Mouse (Mus musculus): ENCODE data around the gene Sorbs1.

The Sorbs1 gene

DNA sequence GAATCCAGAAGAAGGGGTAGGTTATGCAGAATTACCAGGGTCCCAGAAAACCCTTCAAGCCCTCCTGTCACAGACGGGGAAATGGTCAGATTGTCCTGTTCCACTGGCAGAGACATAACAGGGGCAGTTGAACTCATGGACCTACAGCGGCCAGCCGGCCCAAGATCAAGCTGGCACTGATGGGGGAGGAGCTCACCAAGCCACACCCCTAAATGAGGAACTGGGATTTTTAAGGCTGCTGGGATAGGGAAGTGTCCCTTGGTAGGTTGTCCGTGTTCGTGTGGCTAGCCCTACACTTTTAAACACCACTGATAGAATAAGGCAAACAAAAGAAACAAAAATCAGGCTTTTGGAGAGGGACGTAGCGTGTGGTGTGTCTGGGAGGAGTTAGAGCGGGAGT is 236.1 kb downstream of the Sorbs1 start:
- in situ Hi-C loops (cut with MboI; ENCODE audit: low pct_unique_long_range_greater_than_20kb in 1 of 2, low sequenced_read_pairs in 2 of 2, unreplicated experiment in 1 of 2): no loop called here

- in situ Hi-C loops (cut with MboI; ENCODE audit: low pct_unique_long_range_greater_than_20kb in 1 of 2, low sequenced_read_pairs in 2 of 2, unreplicated experiment in 1 of 2): no loop called here
These were observed 238.0 kb downstream of the Sorbs1 start for GRCm38 (mm10) chr19:40275401-40276188.

- in situ Hi-C loops (cut with MboI; ENCODE audit: low pct_unique_long_range_greater_than_20kb in 1 of 2, low sequenced_read_pairs in 2 of 2, unreplicated experiment in 1 of 2): no loop called here
These were observed 240.9 kb downstream of the Sorbs1 start for GRCm38 (mm10) chr19:40272674-40273073.

DNA sequence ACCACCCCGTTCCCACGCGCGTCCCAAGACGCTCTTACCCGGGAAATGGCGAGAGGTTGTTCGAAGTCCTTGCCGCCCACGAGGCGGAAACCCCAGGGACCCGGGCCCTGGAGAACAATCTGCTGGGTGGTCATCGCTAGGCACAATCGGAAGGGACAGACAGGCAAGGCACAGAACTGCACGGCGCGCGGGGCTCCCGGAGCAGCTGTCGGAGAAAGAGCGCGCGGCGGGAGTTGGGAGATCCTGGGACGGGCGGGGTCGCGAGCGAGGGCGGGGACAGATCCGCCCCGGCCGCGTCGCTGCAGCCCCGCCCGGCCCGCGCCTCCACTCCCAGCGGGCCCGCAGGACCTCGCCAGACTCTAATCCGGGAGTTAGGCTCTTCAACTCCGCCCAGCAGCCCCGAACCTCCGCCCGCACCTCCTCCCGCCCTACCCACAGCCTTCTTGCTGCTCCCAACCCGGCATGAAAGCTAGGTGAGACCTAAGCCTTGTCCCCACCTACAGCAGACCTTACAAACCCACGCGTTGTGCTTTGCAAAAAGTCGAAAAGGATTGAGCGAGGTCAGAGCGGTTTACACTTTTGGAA is 242.2 kb downstream of the Sorbs1 start, which contains the start of gene Pdlim1:
Gene Pdlim1, minus strand, starts transcription at position 535 of the 585 bp plus-strand sequence.
- in situ Hi-C loops (cut with MboI; ENCODE audit: low pct_unique_long_range_greater_than_20kb in 1 of 2, low sequenced_read_pairs in 2 of 2, unreplicated experiment in 1 of 2): no loop called here

- in situ Hi-C loops (cut with MboI; ENCODE audit: low pct_unique_long_range_greater_than_20kb in 1 of 2, low sequenced_read_pairs in 2 of 2, unreplicated experiment in 1 of 2): no loop called here
These were observed 242.9 kb downstream of the Sorbs1 start for GRCm38 (mm10) chr19:40270351-40271307.

GRCm38 (mm10) chr19:40269526-40269925 is 244.1 kb downstream of the Sorbs1 start:
- in situ Hi-C loops (cut with MboI; ENCODE audit: low pct_unique_long_range_greater_than_20kb in 1 of 2, low sequenced_read_pairs in 2 of 2, unreplicated experiment in 1 of 2): no loop called here

GRCm38 (mm10) chr19:40268493-40268892 is 245.1 kb downstream of the Sorbs1 start:
- in situ Hi-C loops (cut with MboI; ENCODE audit: low pct_unique_long_range_greater_than_20kb in 1 of 2, low sequenced_read_pairs in 2 of 2, unreplicated experiment in 1 of 2): no loop called here

GRCm38 (mm10) chr19:40267380-40267779 is 246.2 kb downstream of the Sorbs1 start:
- in situ Hi-C loops (cut with MboI; ENCODE audit: low pct_unique_long_range_greater_than_20kb in 1 of 2, low sequenced_read_pairs in 2 of 2, unreplicated experiment in 1 of 2): no loop called here

- in situ Hi-C loops (cut with MboI; ENCODE audit: low pct_unique_long_range_greater_than_20kb in 1 of 2, low sequenced_read_pairs in 2 of 2, unreplicated experiment in 1 of 2): no loop called here
These were observed 254.1 kb downstream of the Sorbs1 start for GRCm38 (mm10) chr19:40259485-40259884.

DNA sequence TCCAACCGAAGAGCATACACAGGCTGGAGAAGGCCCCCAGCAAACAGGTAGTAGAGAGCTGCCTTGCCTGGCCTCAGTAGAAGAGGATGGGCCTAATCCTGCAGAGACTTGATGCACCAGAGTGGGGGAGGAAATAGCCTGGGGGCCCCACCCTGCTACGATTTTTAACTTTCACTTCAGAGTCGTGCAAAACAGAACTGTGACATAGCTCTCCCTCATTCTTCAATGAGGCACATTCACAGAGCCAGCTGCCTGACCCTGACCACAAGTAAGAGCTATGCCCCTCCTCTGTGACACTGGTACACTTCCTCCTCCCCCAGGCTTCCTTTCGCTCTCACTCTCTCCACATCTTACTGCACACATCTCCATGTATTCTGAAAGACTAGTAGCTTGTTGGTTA is 256.2 kb downstream of the Sorbs1 start:
- in situ Hi-C loops (cut with MboI; ENCODE audit: low pct_unique_long_range_greater_than_20kb in 1 of 2, low sequenced_read_pairs in 2 of 2, unreplicated experiment in 1 of 2): no loop called here

- in situ Hi-C loops (cut with MboI; ENCODE audit: low pct_unique_long_range_greater_than_20kb in 1 of 2, low sequenced_read_pairs in 2 of 2, unreplicated experiment in 1 of 2): no loop called here
These were observed 257.1 kb downstream of the Sorbs1 start for GRCm38 (mm10) chr19:40256376-40257050.

DNA sequence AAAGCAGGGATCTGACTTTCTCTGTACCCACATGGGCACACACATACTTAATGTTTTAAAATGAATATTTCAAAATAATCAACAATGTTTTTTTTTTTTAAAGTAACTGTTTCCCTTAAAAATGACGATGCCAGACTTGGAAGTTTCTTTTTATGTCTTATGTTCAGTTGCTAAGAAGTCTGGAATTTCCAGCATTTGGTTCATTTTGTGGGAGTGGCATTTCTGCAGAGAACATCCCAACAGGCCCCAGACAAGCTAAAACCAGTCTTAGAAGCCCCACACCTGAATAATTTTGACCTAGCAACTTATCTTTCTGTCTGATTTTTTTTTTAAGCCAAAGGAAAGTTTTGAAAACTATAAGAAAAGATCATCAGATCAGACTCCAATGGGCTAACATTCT is 258.0 kb downstream of the Sorbs1 start:
- in situ Hi-C loops (cut with MboI; ENCODE audit: low pct_unique_long_range_greater_than_20kb in 1 of 2, low sequenced_read_pairs in 2 of 2, unreplicated experiment in 1 of 2): no loop called here

- in situ Hi-C loops (cut with MboI; ENCODE audit: low pct_unique_long_range_greater_than_20kb in 1 of 2, low sequenced_read_pairs in 2 of 2, unreplicated experiment in 1 of 2): no loop called here
These were observed 258.8 kb downstream of the Sorbs1 start for GRCm38 (mm10) chr19:40254741-40255140.

DNA sequence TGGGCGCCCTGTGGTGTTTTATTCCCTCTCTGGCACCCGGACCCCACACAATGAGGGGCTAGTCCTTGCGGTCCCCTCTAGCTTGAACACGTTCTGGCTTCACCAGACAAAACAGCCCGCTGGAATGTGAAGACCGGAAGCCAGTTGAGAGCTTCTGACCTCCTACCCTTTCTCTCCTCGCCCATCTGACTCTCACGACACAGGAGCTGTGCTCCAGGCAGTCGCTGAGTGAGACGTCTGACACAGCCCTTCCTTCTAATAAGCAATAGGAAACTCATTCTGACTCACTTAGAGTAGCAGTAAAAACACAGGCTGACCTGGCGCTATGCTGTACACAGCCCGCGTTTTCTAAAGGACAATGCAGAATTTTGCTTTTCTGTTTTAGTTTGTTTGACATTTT is 259.8 kb downstream of the Sorbs1 start:
- in situ Hi-C loops (cut with MboI; ENCODE audit: low pct_unique_long_range_greater_than_20kb in 1 of 2, low sequenced_read_pairs in 2 of 2, unreplicated experiment in 1 of 2): no loop called here

DNA sequence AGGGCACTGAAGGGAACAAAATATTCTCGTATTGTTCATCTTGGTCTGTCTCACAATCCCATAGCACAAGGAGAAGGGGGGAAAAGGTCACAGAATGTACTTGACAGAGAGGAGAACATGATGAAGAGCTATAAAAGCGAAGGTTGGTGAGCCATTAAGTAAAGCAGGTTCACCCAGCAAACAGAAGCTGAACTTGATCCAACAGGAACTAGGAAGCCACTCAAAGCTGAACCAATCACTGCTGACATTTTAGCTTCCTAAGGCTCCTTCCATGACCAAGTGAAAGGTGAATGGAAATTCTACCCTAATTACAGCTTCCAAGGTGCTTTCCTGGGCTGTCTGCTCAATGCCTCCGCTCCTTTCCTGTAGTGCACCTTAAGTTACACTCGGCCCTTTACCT is 262.5 kb downstream of the Sorbs1 start:
- in situ Hi-C loops (cut with MboI; ENCODE audit: low pct_unique_long_range_greater_than_20kb in 1 of 2, low sequenced_read_pairs in 2 of 2, unreplicated experiment in 1 of 2): no loop called here

GRCm38 (mm10) chr19:40249352-40249751 is 264.2 kb downstream of the Sorbs1 start:
- in situ Hi-C loops (cut with MboI; ENCODE audit: low pct_unique_long_range_greater_than_20kb in 1 of 2, low sequenced_read_pairs in 2 of 2, unreplicated experiment in 1 of 2): loop anchor here in 1 of 2 experiments (25.0 kb wide), 1 partner anchor 1262 kb away; no protein-coding TSS in a partner anchor

- in situ Hi-C loops (cut with MboI; ENCODE audit: low pct_unique_long_range_greater_than_20kb in 1 of 2, low sequenced_read_pairs in 2 of 2, unreplicated experiment in 1 of 2): loop anchor here in 1 of 2 experiments (25.0 kb wide), 1 partner anchor 1261 kb away; no protein-coding TSS in a partner anchor
These were observed 265.1 kb downstream of the Sorbs1 start for GRCm38 (mm10) chr19:40248476-40248875.

GRCm38 (mm10) chr19:40247268-40247666 is 266.3 kb downstream of the Sorbs1 start:
- in situ Hi-C loops (cut with MboI; ENCODE audit: low pct_unique_long_range_greater_than_20kb in 1 of 2, low sequenced_read_pairs in 2 of 2, unreplicated experiment in 1 of 2): loop anchor here in 1 of 2 experiments (25.0 kb wide), 1 partner anchor 1260 kb away; no protein-coding TSS in a partner anchor
